In genomic region chr3:131818806-131819205, GRCm38 (mm10) we compare ENCODE assay signal across 34 mouse cellular contexts.
"Had no signal": no experiment of that assay in that cellular context is flagged by ENCODE, and none has a peak within 500 bp of the region (broad histone marks: within the 10 kb centered on the region; RNA-seq: fewer than 3 reads in every experiment).

No protein-coding gene starts in this region.

- H3K9me3 ChIP-seq: heart, embryonic 12.5 days; heart, embryonic 15.5 days; hindbrain, embryonic 10.5 days; hindbrain, embryonic 12.5 days; hindbrain, embryonic 13.5 days; hindbrain, embryonic 15.5 days; intestine, embryonic 15.5 days; kidney, embryonic 15.5 days had no signal

- ATAC-seq: hindbrain, embryonic 16.5 days; hindbrain, postnatal 0 days; inflammation-experienced regulatory T-cells, adult 6 months; intestine, embryonic 15.5 days; intestine, embryonic 16.5 days; intestine, postnatal 0 days had no signal

- H3K4me2 ChIP-seq: heart, embryonic 11.5 days; heart, embryonic 12.5 days; heart, embryonic 13.5 days; heart, embryonic 15.5 days; hindbrain, embryonic 12.5 days; hindbrain, embryonic 13.5 days; hindbrain, embryonic 14.5 days; hindbrain, embryonic 15.5 days; intestine, embryonic 15.5 days; kidney, embryonic 15.5 days had no signal

- H3K9ac ChIP-seq: heart, embryonic 12.5 days; heart, embryonic 13.5 days; heart, embryonic 15.5 days; hindbrain, embryonic 12.5 days; hindbrain, embryonic 13.5 days; hindbrain, embryonic 14.5 days; hindbrain, embryonic 15.5 days; intestine, embryonic 15.5 days; kidney, embryonic 15.5 days had no signal

- H3K27me3 ChIP-seq: heart, embryonic 13.5 days; hindbrain, embryonic 12.5 days; hindbrain, embryonic 13.5 days; hindbrain, embryonic 15.5 days; intestine, embryonic 15.5 days; kidney, embryonic 15.5 days had no signal

- H3K4me1 ChIP-seq: heart, embryonic 12.5 days; heart, embryonic 13.5 days; heart, embryonic 15.5 days; hindbrain, embryonic 10.5 days; hindbrain, embryonic 12.5 days; hindbrain, embryonic 13.5 days; hindbrain, embryonic 15.5 days; intestine, embryonic 15.5 days; kidney, embryonic 15.5 days had no signal

- H3K4me3 ChIP-seq: heart, embryonic 12.5 days; heart, embryonic 13.5 days; heart, embryonic 15.5 days; hindbrain, embryonic 10.5 days; hindbrain, embryonic 12.5 days; hindbrain, embryonic 13.5 days; hindbrain, embryonic 15.5 days; intestine, embryonic 15.5 days; kidney, embryonic 15.5 days; layer of hippocampus, adult 2 months; left cerebral cortex, adult 2 months had no signal

- H3K36me3 ChIP-seq: heart, embryonic 12.5 days; heart, embryonic 13.5 days; heart, embryonic 15.5 days; hindbrain, embryonic 10.5 days; hindbrain, embryonic 12.5 days; hindbrain, embryonic 13.5 days; hindbrain, embryonic 15.5 days; intestine, embryonic 15.5 days; kidney, embryonic 15.5 days had no signal

- H3K27ac ChIP-seq: heart, embryonic 13.5 days; heart, embryonic 15.5 days; hindbrain, embryonic 10.5 days; hindbrain, embryonic 12.5 days; hindbrain, embryonic 13.5 days; hindbrain, embryonic 14.5 days; hindbrain, embryonic 15.5 days; hindbrain, postnatal 0 days; intestine, embryonic 15.5 days; kidney, embryonic 15.5 days; kidney, postnatal 0 days; layer of hippocampus, adult 2 months; left cerebral cortex, adult 2 months had no signal

- DNase-seq: heart, postnatal 10 days; heart, postnatal 14 days; heart, postnatal 36 days; heart, postnatal 4 days; kidney, adult 11 months; kidney, adult 18-20 months; kidney, adult 2 months; kidney, adult 8-10 months; kidney, adult 9 months; kidney, postnatal 14 days; kidney, postnatal 25 days; kidney, postnatal 36 days; kidney, postnatal 4 days; layer of hippocampus, adult 9-11 months; layer of hippocampus, postnatal 36 days had no signal
